Mouse (Mus musculus): ENCODE data around the gene Gm16867.
"Not testable (repeated sequence)": the region's sequence is repeated elsewhere in the genome, so short reads cannot be mapped to it uniquely, and the experiment has no call there.

GRCm38 (mm10) chr14:69473322-69473721 is 29.8 kb downstream of the Gm16867 start:
- TF ChIP-seq GATA1 (IDR thresholded peaks at IDR 0.05; ENCODE audit: borderline replicate concordance, low read length); CTCF (IDR thresholded peaks at IDR 0.05; ENCODE audit: low read depth, low read length); TAL1 (conservative IDR thresholded peaks at IDR 0.05; ENCODE audit: low read depth, low read length): not testable (repeated sequence)

Measured in G1E (cell line).